Mouse (Mus musculus) embryonic facial prominence, embryonic 11.5 days (tissue): ENCODE results near the gene Gm20909. TPM values are rescaled to one million over a fixed set of nuclear protein-coding genes. Genes with fewer than 3 reads are reported as not detected.
"Not testable (repeated sequence)": the region's sequence is repeated elsewhere in the genome, so short reads cannot be mapped to it uniquely, and the experiment has no call there.

Experiments
- ATAC-seq: fragments of 200-750 bp; cut with Nextera tagmentation; replicated peaks from 2 replicates; pipeline ENCODE4 v1.8.0; 2017; ENCODE audit warnings: low read depth; ENCODE audit not compliant: insufficient number of reproducible peaks, low FRiP score, low TSS enrichment
- DNase-seq: peaks from one replicate; pipeline ENCODE4 v3.0.0-alpha.2; 2015; ENCODE audit warnings: low spot score
- H3K27ac ChIP-seq: fragments of 300-500 bp; sonication (generic); replicated peaks from 2 replicates; pipeline ENCODE4 v1.5.1; 2014; ENCODE audit warnings: mild to moderate bottlenecking, low read depth, low read length, control low read depth
- H3K27me3 ChIP-seq: fragments of 300-500 bp; sonication (generic); 2 replicates; pipeline ENCODE4 v1.6.1; 2014; ENCODE audit warnings: mild to moderate bottlenecking, low read length, moderate library complexity, mixed read lengths; ENCODE audit not compliant: control insufficient read depth, insufficient read depth
- H3K36me3 ChIP-seq: fragments of 300-500 bp; sonication (generic); replicated peaks from 2 replicates; pipeline ENCODE4 v1.6.1; 2014; ENCODE audit warnings: low read depth, mild to moderate bottlenecking, low read length, moderate library complexity, mixed read lengths; ENCODE audit not compliant: control insufficient read depth, insufficient read depth
- H3K4me1 ChIP-seq: fragments of 300-500 bp; sonication (generic); 2 replicates; pipeline ENCODE4 v1.6.1; 2014; ENCODE audit warnings: low read length, mixed read lengths; ENCODE audit not compliant: control insufficient read depth, insufficient read depth
- H3K4me2 ChIP-seq: fragments of 300-500 bp; sonication (generic); 2 replicates; pipeline ENCODE4 v1.6.1; 2014; ENCODE audit warnings: low read depth, mild to moderate bottlenecking, control low read depth, low read length, moderate library complexity
- H3K4me3 ChIP-seq: fragments of 300-500 bp; sonication (generic); 2 replicates; pipeline ENCODE4 v1.5.1; 2014; ENCODE audit warnings: low read depth, low read length, control low read depth
- H3K9ac ChIP-seq: fragments of 300-500 bp; sonication (generic); replicated peaks from 2 replicates; pipeline ENCODE4 v1.6.1; 2014; ENCODE audit warnings: mild to moderate bottlenecking, control low read depth, low read length
- H3K9me3 ChIP-seq: fragments of 300-500 bp; sonication (generic); replicated peaks from 2 replicates; pipeline ENCODE4 v1.6.1; 2016; ENCODE audit warnings: mild to moderate bottlenecking, low read length, inconsistent platforms, mixed read lengths; ENCODE audit not compliant: control insufficient read depth
- WGBS: fragments of 180-500 bp; shearing (Covaris S2); extraction: QIAGEN DNeasy Blood & Tissue Kit; methylation state at CpG from one replicate; pipeline ENCODE4 v1.1.7; 2014; 5-methylcytosine and 5-hydroxymethylcytosine counted together
- polyA plus RNA-seq: library from polyadenylated mRNA; unstranded; fragments of >200 nt; fragmentation: Nextera tagmentation; extraction: Ambion mirVana; gene quantifications from 2 replicates; pipeline ENCODE4 v1.2.1, GENCODE M21; 2014

The Gm20909 gene
- not detected in 2 replicates for polyA plus RNA-seq

GRCm38 (mm10) chrY:21164270-21164669 lies at the start of gene Gm20909:
Gene Gm20909 (plus strand): TSS chrY:21164570.
- ATAC-seq = not testable (repeated sequence)
- WGBS = no CpG with 5 or more reads among the region's 4 CpGs

More at GRCm38 (mm10) chrY:21164270-21164669, at the start of gene Gm20909:
- H3K4me1 ChIP-seq, H3K36me3 ChIP-seq, DNase-seq, H3K9ac ChIP-seq, H3K27me3 ChIP-seq, H3K4me3 ChIP-seq, H3K9me3 ChIP-seq, H3K4me2 ChIP-seq, H3K27ac ChIP-seq: not testable (repeated sequence)

Other genes starting within 250 kb of the Gm20909 start
- gene Gm29866, start 170.9 kb upstream of the Gm20909 start, polyA plus RNA-seq = not detected in 2 replicates
- not detected in 2 replicates for gene Gm20865, start 77.0 kb downstream of the Gm20909 start, polyA plus RNA-seq